Mouse (Mus musculus): ENCODE data around the gene Cbx7.

DNA sequence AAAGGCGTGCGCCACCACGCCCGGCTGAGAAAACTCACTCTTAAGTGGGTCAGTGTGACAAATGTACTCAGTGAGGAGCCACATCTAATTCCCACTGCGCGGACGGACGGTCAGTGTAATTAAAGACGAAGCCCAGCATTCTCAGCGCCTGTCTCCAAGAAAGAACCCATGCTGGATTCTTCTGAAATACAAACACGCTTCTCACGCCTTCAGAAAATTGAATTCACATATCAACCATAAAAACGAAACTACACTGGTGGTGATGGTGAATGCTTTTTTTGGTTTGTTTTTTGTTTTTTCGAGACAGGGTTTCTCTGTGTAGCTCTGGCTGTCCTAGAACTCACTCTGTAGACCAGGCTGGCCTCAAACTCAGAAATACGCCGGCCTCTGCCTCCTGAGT is 31.0 kb downstream of the Cbx7 start:
- TF ChIP-seq POLR2A (IDR thresholded peaks at IDR 0.05; ENCODE audit: extremely low read depth, insufficient read depth, low read length) (no peak), CTCF (IDR thresholded peaks at IDR 0.05; ENCODE audit: low read depth, low read length) (no peak)
